Mouse (Mus musculus) myocyte (in vitro differentiated cells): ENCODE measurements around the gene Sucla2.

ENCODE experiments used
- CEBPB ChIP-seq: IDR thresholded peaks from 2 replicates; pipeline ENCODE4 v1.6.1; 2011; ENCODE audit warnings: mild to moderate bottlenecking, moderate library complexity; ENCODE audit not compliant: poor library complexity, insufficient read depth, severe bottlenecking
- MAX ChIP-seq: IDR thresholded peaks from one replicate; pipeline ENCODE4 v1.6.1; 2011; ENCODE audit warnings: low read depth, mild to moderate bottlenecking, control low read depth
- POLR2A ChIP-seq: IDR thresholded peaks from one replicate; pipeline ENCODE4 v1.6.1; 2011; ENCODE audit warnings: low read depth, mild to moderate bottlenecking, control low read depth, moderate library complexity; ENCODE audit not compliant: insufficient read length
- REST ChIP-seq: IDR thresholded peaks from one replicate; pipeline ENCODE4 v1.6.1; 2011; ENCODE audit warnings: mild to moderate bottlenecking, control low read depth, moderate library complexity; ENCODE audit not compliant: insufficient read depth, insufficient read length
- USF1 ChIP-seq: IDR thresholded peaks from one replicate; pipeline ENCODE4 v1.6.1; 2011; ENCODE audit warnings: low read depth, mild to moderate bottlenecking, control low read depth, moderate library complexity

DNA sequence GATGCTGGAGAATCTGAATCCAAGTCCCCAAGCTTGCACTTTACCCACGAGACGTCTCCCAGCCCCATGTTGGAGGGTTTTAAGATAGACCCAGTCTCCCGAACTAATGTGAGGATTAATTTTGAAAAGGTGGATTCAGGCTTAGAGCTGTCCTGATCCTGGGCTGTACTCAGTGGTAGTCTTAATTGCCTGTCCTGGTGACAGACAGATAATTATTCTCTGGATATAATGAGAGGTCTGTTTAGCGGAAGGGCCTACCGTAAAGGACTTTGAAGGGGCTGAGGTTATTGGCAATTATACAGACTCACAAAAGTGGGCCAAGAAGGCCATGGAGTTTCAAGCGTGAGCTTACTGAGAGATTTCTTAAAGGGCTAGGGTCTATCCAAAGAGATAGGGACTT, 18.7 kb downstream of the Sucla2 start:
- no peak for TF ChIP-seq USF1
- TF ChIP-seq POLR2A = no peak
- TF ChIP-seq REST = no peak
- TF ChIP-seq MAX = no peak
- no peak for TF ChIP-seq CEBPB
